ENCODE assay signal across 9 mouse cellular contexts in genomic region chr4:124228537-124228936, GRCm38 (mm10).
DNase-seq lines count a peak whose midpoint lies in the region; ATAC-seq and TF ChIP-seq lines count a peak whose summit lies in the region.
"Had no signal": no experiment of that assay in that cellular context is flagged by ENCODE, and none has a peak within 500 bp of the region (broad histone marks: within the 10 kb centered on the region; RNA-seq: fewer than 3 reads in every experiment).

No protein-coding gene starts in this region.

- H3K36me3 ChIP-seq in neural tube, embryonic 15.5 days: no peaks in the 10 kb centered on the region
- H3K36me3 ChIP-seq in intestine, embryonic 15.5 days: no peaks in the 10 kb centered on the region
- H3K36me3 ChIP-seq: neural tube, embryonic 13.5 days had no signal

- 13% methylated on average over 17 of the region's 17 CpGs for WGBS in neural tube, embryonic 15.5 days
- 14% methylated on average over 17 of the region's 17 CpGs for whole genome bisulfite sequencing in intestine, embryonic 15.5 days

- peaks cover 8% of the 10 kb centered on the region for H3K4me1 ChIP-seq in neural tube, embryonic 15.5 days
- H3K4me1 ChIP-seq in intestine, embryonic 15.5 days (replicated peaks): no peaks in the 10 kb centered on the region; the same call in 1 of the 2 replicates

- H3K27ac ChIP-seq in neural tube, embryonic 15.5 days (replicated peaks): no peak overlapping the region
- H3K27ac ChIP-seq in gastrocnemius, adult 2 months: no peak overlapping the region
- no peak overlapping the region for H3K27ac ChIP-seq in intestine, embryonic 15.5 days
- H3K27ac ChIP-seq: neural tube, embryonic 13.5 days had no signal

- ATAC-seq in neural tube, embryonic 15.5 days (ENCODE audit: low FRiP score): no peak
- no peak for ATAC-seq in intestine, embryonic 15.5 days

- peak; percentile 78 for DNase-seq in neural tube, embryonic 10.5 days (ENCODE audit: extremely low spot score, low spot score)
- peak; percentile 52 to 70 for DNase-seq in cerebellum, postnatal 4 days (ENCODE audit: low spot score in 2 of 2)
- DNase-seq in gastrocnemius, adult 2 months: peak; percentile 66
- peak; percentile 52 to 67 for DNase-seq in left cerebral cortex, adult 8-10 months (ENCODE audit: low spot score in 2 of 2)
- peak; percentile 2 for DNase-seq in naive thymus-derived CD4-positive, alpha-beta T cell, adult 2 months (ENCODE audit: low read depth)
- DNase-seq in testis, postnatal 14 days (ENCODE audit: low spot score): peak; percentile 73

- peak; percentile 70 for TF ChIP-seq CTCF in gastrocnemius, adult 2 months (IDR thresholded peaks at IDR 0.05)

- no peaks in the 10 kb centered on the region for H3K9me3 ChIP-seq in neural tube, embryonic 15.5 days (replicated peaks)
- H3K9me3 ChIP-seq in intestine, embryonic 15.5 days: no peaks in the 10 kb centered on the region
- H3K9me3 ChIP-seq: neural tube, embryonic 13.5 days had no signal

- H3K4me3 ChIP-seq in neural tube, embryonic 15.5 days (replicated peaks): no peak overlapping the region
- no peak overlapping the region for H3K4me3 ChIP-seq in gastrocnemius, adult 2 months
- H3K4me3 ChIP-seq in intestine, embryonic 15.5 days (replicated peaks): no peak overlapping the region
- H3K4me3 ChIP-seq: neural tube, embryonic 13.5 days had no signal

- peaks cover 54% of the 10 kb centered on the region for H3K27me3 ChIP-seq in neural tube, embryonic 15.5 days (replicated peaks)
- H3K27me3 ChIP-seq in intestine, embryonic 15.5 days (replicated peaks): peaks cover 3% of the 10 kb centered on the region; the same call in 1 of the 2 replicates

- H3K9ac ChIP-seq in neural tube, embryonic 15.5 days (replicated peaks): no peak overlapping the region
- H3K9ac ChIP-seq in intestine, embryonic 15.5 days: no peak overlapping the region
- H3K9ac ChIP-seq: neural tube, embryonic 13.5 days had no signal

- intact Hi-C loops in gastrocnemius, adult 2 months (cut with DNase I): loop anchor here (5.0 kb wide), 1 partner anchor 444 kb away; no protein-coding TSS in a partner anchor

- no peak overlapping the region for H3K4me2 ChIP-seq in neural tube, embryonic 15.5 days
- 0 out of 2 replicates have a peak overlapping the region, but pooled peaks have one; percentile 28 for H3K4me2 ChIP-seq in intestine, embryonic 15.5 days (replicated peaks)
- H3K4me2 ChIP-seq: neural tube, embryonic 13.5 days had no signal

Comparison
In these comparisons a context has a peak if more than half of its experiments do, and no peak if none do; other contexts are left out.
1. DNase-seq: peak in every context shown above with its lines; median percentile 78 in neural tube, embryonic 10.5 days; 73 in testis, postnatal 14 days; 66 in gastrocnemius, adult 2 months; 61 in cerebellum, postnatal 4 days; 60 in left cerebral cortex, adult 8-10 months; 2 in naive thymus-derived CD4-positive, alpha-beta T cell, adult 2 months.